Mouse (Mus musculus) stomach, postnatal 0 days (tissue): Measurements from ENCODE around the gene Slc38a4. TPM values are rescaled to one million over a fixed set of nuclear protein-coding genes. Genes with fewer than 3 reads are reported as not detected.

Experiments
- ATAC-seq: fragments of 200-750 bp; cut with Nextera tagmentation; 2 replicates; pipeline ENCODE4 v1.8.0; 2017; ENCODE audit not compliant: low FRiP score, low TSS enrichment
- DNase-seq: peaks from one replicate; pipeline ENCODE4 v3.0.0-alpha.2; 2016; ENCODE audit warnings: low spot score
- H3K27ac ChIP-seq: fragments of 300-500 bp; sonication (generic); replicated peaks from 2 replicates; pipeline ENCODE4 v1.5.1; 2014; ENCODE audit warnings: mild to moderate bottlenecking, control low read depth
- H3K27me3 ChIP-seq: fragments of 300-500 bp; sonication (generic); 2 replicates; pipeline ENCODE4 v1.6.1; 2014; ENCODE audit warnings: low read length; ENCODE audit not compliant: control insufficient read depth, insufficient read depth
- H3K36me3 ChIP-seq: fragments of 300-500 bp; sonication (generic); 2 replicates; pipeline ENCODE4 v1.6.1; 2014; ENCODE audit warnings: low read length, mixed read lengths; ENCODE audit not compliant: control insufficient read depth, insufficient read depth
- H3K4me1 ChIP-seq: fragments of 300-500 bp; sonication (generic); replicated peaks from 2 replicates; pipeline ENCODE4 v1.6.1; 2014; ENCODE audit warnings: antibody characterized with exemption; ENCODE audit not compliant: control insufficient read depth, insufficient read depth
- H3K4me2 ChIP-seq: fragments of 300-500 bp; sonication (generic); replicated peaks from 2 replicates; pipeline ENCODE4 v1.6.1; 2014; ENCODE audit warnings: low read depth, mild to moderate bottlenecking, control low read depth, moderate library complexity
- H3K4me3 ChIP-seq: fragments of 300-500 bp; sonication (generic); 2 replicates; pipeline ENCODE4 v1.5.1; 2014; ENCODE audit warnings: low read depth, low read length, control low read depth
- H3K9ac ChIP-seq: fragments of 300-500 bp; sonication (generic); 2 replicates; pipeline ENCODE4 v1.6.1; 2014; ENCODE audit warnings: mild to moderate bottlenecking, low read length, control low read depth, mixed read lengths
- H3K9me3 ChIP-seq: fragments of 300-500 bp; sonication (generic); 2 replicates; pipeline ENCODE4 v1.6.1; 2016; ENCODE audit warnings: low read length; ENCODE audit not compliant: control insufficient read depth
- CTCF ChIP-seq: IDR thresholded peaks from 2 replicates; pipeline ENCODE4 v1.5.1; 2016; ENCODE audit warnings: antibody characterized with exemption, low read depth, mild to moderate bottlenecking, moderate library complexity
- EP300 ChIP-seq: optimal IDR thresholded peaks from 2 replicates; pipeline ENCODE3; 2016; ENCODE audit warnings: antibody characterized with exemption
- WGBS: fragments of 180-500 bp; shearing (Covaris S2); extraction: QIAGEN DNeasy Blood & Tissue Kit; methylation state at CpG from one replicate; pipeline ENCODE4 v1.1.7; 2014; 5-methylcytosine and 5-hydroxymethylcytosine counted together
- polyA plus RNA-seq: library from polyadenylated mRNA; unstranded; fragments of >200 nt; fragmentation: Nextera tagmentation; extraction: Ambion mirVana; gene quantifications from 2 replicates; pipeline ENCODE4 v1.2.1, GENCODE M21; 2015

Gene Slc38a4
- polyA plus RNA-seq, result 9.7 and 10.8 TPM in 2 replicates

GRCm38 (mm10) chr15:97055794-97056193, at the start of gene Slc38a4:
TSS of gene Slc38a4 (minus strand) at chr15:97055956.
- TF ChIP-seq EP300, result no peak
- peak; percentile 39 for TF ChIP-seq CTCF

GRCm38 (mm10) chr15:97104889-97105391, 49.2 kb upstream of the Slc38a4 start:
- H3K36me3 ChIP-seq, result no peaks in the 10 kb centered on the region
- no peaks in the 10 kb centered on the region for H3K9me3 ChIP-seq
- TF ChIP-seq EP300 (no peak), CTCF (no peak)
- H3K4me1 ChIP-seq, result no peaks in the 10 kb centered on the region
- H3K27ac ChIP-seq, result no peak overlapping the region
- no peak overlapping the region for H3K4me2 ChIP-seq
- ATAC-seq, result no peak
- no peak for DNase-seq
- no peaks in the 10 kb centered on the region for H3K27me3 ChIP-seq
- H3K9ac ChIP-seq, result no peak overlapping the region
- no peak overlapping the region for H3K4me3 ChIP-seq
- 22% methylated on average over 3 of the region's 3 CpGs for WGBS

More at GRCm38 (mm10) chr15:97055794-97056193, at the start of gene Slc38a4:
- H3K36me3 ChIP-seq, result no peaks in the 10 kb centered on the region
- H3K27ac ChIP-seq, result peak within 1 kb of the TSS; percentile 58
- DNase-seq (no peak), ATAC-seq (peak; percentile 57; the same call in 1 of the 2 replicates)
- H3K4me2 ChIP-seq, result peak within 1 kb of the TSS; percentile 54
- no peaks in the 10 kb centered on the region; the same call in 1 of the 2 replicates for H3K4me1 ChIP-seq
- H3K9me3 ChIP-seq, result peaks cover 3% of the 10 kb centered on the region; the same call in 1 of the 2 replicates
- H3K4me3 ChIP-seq, result peak within 1 kb of the TSS; percentile 40
- 60% methylated on average over 9 of the region's 9 CpGs for WGBS
- H3K27me3 ChIP-seq, result no peaks in the 10 kb centered on the region
- H3K9ac ChIP-seq, result peak within 1 kb of the TSS; percentile 66

GRCm38 (mm10) chr15:97104048-97104447, 48.3 kb upstream of the Slc38a4 start:
- H3K4me2 ChIP-seq, result no peak overlapping the region
- DNase-seq, result no peak

GRCm38 (mm10) chr15:97102811-97103210, 47.1 kb upstream of the Slc38a4 start:
- no peak for DNase-seq
- ATAC-seq, result no peak
- H3K27ac ChIP-seq, result no peak overlapping the region
- no peaks in the 10 kb centered on the region for H3K4me1 ChIP-seq
- WGBS, result 37% methylated on average over 10 of the region's 10 CpGs
- no peak overlapping the region for H3K4me3 ChIP-seq
- H3K36me3 ChIP-seq, result no peaks in the 10 kb centered on the region
- no peaks in the 10 kb centered on the region for H3K27me3 ChIP-seq
- H3K4me2 ChIP-seq, result no peak overlapping the region
- TF ChIP-seq CTCF (no peak), EP300 (no peak)
- no peaks in the 10 kb centered on the region for H3K9me3 ChIP-seq
- H3K9ac ChIP-seq, result no peak overlapping the region

More at GRCm38 (mm10) chr15:97104048-97104447, 48.3 kb upstream of the Slc38a4 start:
- Histone ChIP-seq H3K4me3 (no peak overlapping the region), H3K27ac (no peak overlapping the region), H3K9me3 (no peaks in the 10 kb centered on the region), H3K9ac (no peak overlapping the region), H3K27me3 (no peaks in the 10 kb centered on the region), H3K36me3 (no peaks in the 10 kb centered on the region), H3K4me1 (no peaks in the 10 kb centered on the region)
- ATAC-seq, result no peak
- WGBS, result 72% methylated on average over 3 of the region's 3 CpGs
- no peak for TF ChIP-seq CTCF
- TF ChIP-seq EP300, result no peak

GRCm38 (mm10) chr15:97102181-97102580, 46.4 kb upstream of the Slc38a4 start:
- no peak overlapping the region for H3K4me3 ChIP-seq
- no peaks in the 10 kb centered on the region for H3K9me3 ChIP-seq
- TF ChIP-seq CTCF (no peak), EP300 (no peak)
- no peak overlapping the region for H3K9ac ChIP-seq
- H3K27ac ChIP-seq, result no peak overlapping the region
- H3K4me2 ChIP-seq, result no peak overlapping the region
- H3K27me3 ChIP-seq, result no peaks in the 10 kb centered on the region
- WGBS, result 70% methylated on average over 5 of the region's 5 CpGs
- no peaks in the 10 kb centered on the region for H3K4me1 ChIP-seq
- DNase-seq (no peak), ATAC-seq (no peak)
- H3K36me3 ChIP-seq, result no peaks in the 10 kb centered on the region

- DNase-seq, result no peak
Measured at GRCm38 (mm10) chr15:97099101-97099500, 43.3 kb upstream of the Slc38a4 start.

More at GRCm38 (mm10) chr15:97099101-97099500, 43.3 kb upstream of the Slc38a4 start:
- no peak overlapping the region for H3K9ac ChIP-seq
- ATAC-seq, result no peak
- no peak overlapping the region for H3K4me2 ChIP-seq
- H3K27me3 ChIP-seq, result no peaks in the 10 kb centered on the region
- no peak overlapping the region for H3K27ac ChIP-seq
- H3K4me1 ChIP-seq, result no peaks in the 10 kb centered on the region
- WGBS, result 93% methylated on average over 10 of the region's 10 CpGs
- no peak overlapping the region for H3K4me3 ChIP-seq
- H3K36me3 ChIP-seq, result no peaks in the 10 kb centered on the region
- no peak for TF ChIP-seq EP300
- no peak for TF ChIP-seq CTCF
- H3K9me3 ChIP-seq, result no peaks in the 10 kb centered on the region
